In genomic region chr13:108821270-108821669, GRCm38 (mm10) we compare ENCODE assay signal across 14 mouse cellular contexts.
"Had no signal": no experiment of that assay in that cellular context is flagged by ENCODE, and none has a peak within 500 bp of the region (broad histone marks: within the 10 kb centered on the region; RNA-seq: fewer than 3 reads in every experiment).

No protein-coding gene starts in this region.

- DNase-seq: gastrocnemius, postnatal 14 days; gastrocnemius, postnatal 36 days; heart, adult 11 months; heart, adult 2 months; heart, postnatal 14 days; heart, postnatal 36 days; kidney, adult 11 months; kidney, adult 2 months; kidney, adult 9 months; kidney, postnatal 14 days; kidney, postnatal 36 days; layer of hippocampus, adult 9-11 months; layer of hippocampus, postnatal 36 days; left cerebral cortex, postnatal 4 days had no signal
